Mouse (Mus musculus) olfactory bulb, adult 2 months (tissue): ENCODE measurements at regions not wholly inside any gene's neighbourhood (a gene's known extent, or its start where the extent isn't known, plus 50 kb on each side); places are given as distances from the start of the nearest gene placed in this dataset.

Experiments
- CTCF ChIP-seq: fragments of 200-500 bp; IDR thresholded peaks from 2 replicates; pipeline ENCODE4 v1.5.1; 2012; ENCODE audit warnings: low read depth, mild to moderate bottlenecking, low read length, moderate library complexity; ENCODE audit not compliant: insufficient read depth
- POLR2A ChIP-seq: fragments of 200-500 bp; IDR thresholded peaks from 2 replicates; pipeline ENCODE4 v1.6.1; 2012; ENCODE audit warnings: mild to moderate bottlenecking, low read depth, low read length, moderate library complexity; ENCODE audit not compliant: insufficient read depth

DNA sequence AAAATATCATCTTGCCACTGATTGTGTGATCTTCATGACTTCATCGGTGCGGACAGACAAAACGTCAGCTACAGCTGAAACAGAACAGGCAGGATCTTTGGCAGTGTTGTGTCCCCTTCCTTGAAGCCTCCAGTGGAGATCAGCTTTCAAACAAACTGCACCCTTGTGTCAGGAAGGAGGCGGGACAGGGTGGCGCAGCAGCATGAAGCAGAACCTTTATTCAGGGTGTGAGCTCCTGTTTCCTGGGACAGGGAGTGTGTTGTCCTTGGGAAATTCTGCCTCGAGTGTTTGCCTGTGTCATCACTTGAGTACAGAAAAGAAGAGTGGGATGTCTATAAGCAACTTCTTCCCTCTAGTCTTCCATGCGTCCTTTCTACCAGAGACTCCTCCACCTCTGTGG is 232.7 kb upstream of the A1bg start:
- TF ChIP-seq POLR2A (no peak), CTCF (no peak)
